Mouse (Mus musculus) heart, postnatal 0 days (tissue): ENCODE results near the gene Vdr.

Source experiments
- CTCF ChIP-seq: IDR thresholded peaks from 2 replicates; pipeline ENCODE4 v1.5.1; 2016; ENCODE audit warnings: antibody characterized with exemption, control low read depth, low read depth
- EP300 ChIP-seq: IDR thresholded peaks from 2 replicates; pipeline ENCODE4 v1.6.1; 2016; ENCODE audit warnings: antibody characterized with exemption, low read depth

DNA sequence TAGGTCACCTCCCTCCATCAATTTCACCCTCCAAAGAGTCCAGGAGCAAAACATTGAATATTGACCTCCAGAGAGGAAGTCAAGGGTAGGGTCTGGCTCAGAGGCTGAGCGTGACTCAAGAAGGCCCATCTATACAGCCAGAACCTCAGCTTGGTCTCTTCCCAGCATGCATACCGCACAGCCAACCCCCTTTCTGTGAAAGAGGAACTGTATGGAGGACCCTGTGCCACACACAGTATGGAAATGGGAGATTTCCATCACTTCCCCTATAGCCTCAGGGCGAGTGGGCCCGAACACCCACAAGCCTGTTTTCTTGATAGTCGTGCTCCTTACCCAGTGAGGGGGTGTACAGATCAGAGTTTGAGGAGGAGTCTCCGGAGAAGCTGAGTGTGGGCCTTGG lies 41.4 kb downstream of the Vdr start:
- TF ChIP-seq CTCF (no peak), EP300 (no peak)
